Mouse (Mus musculus) embryonic fibroblast, embryonic 13.5 days (primary cell): ENCODE data around the gene Wdr81.

Source experiments
- CTCF ChIP-seq: IDR thresholded peaks from 2 replicates; pipeline ENCODE4 v1.5.1; 2011; ENCODE audit warnings: mild to moderate bottlenecking, control low read depth, low read length, moderate library complexity, borderline replicate concordance; ENCODE audit not compliant: insufficient read depth
- POLR2A ChIP-seq: IDR thresholded peaks from 2 replicates; pipeline ENCODE4 v1.6.1; 2011; ENCODE audit warnings: low read depth, mild to moderate bottlenecking, control low read depth, low read length, moderate library complexity

GRCm38 (mm10) chr11:75434138-75434537 is 20.4 kb downstream of the Wdr81 start:
- TF ChIP-seq CTCF (no peak), POLR2A (no peak)
